Mouse (Mus musculus) midbrain, embryonic 14.5 days (tissue): ENCODE results near the gene Ackr3. TPM values are rescaled to one million over a fixed set of nuclear protein-coding genes. Genes with fewer than 3 reads are reported as not detected.

Experiments used
- ATAC-seq: fragments of 200-750 bp; cut with Nextera tagmentation; 2 replicates; pipeline ENCODE4 v1.8.0; 2017; ENCODE audit warnings: moderate number of reproducible peaks, moderate library complexity; ENCODE audit not compliant: low FRiP score, low TSS enrichment
- DNase-seq: peaks from one replicate; pipeline ENCODE4 v3.0.0-alpha.2; 2015
- H3K27ac ChIP-seq: fragments of 300-500 bp; sonication (generic); replicated peaks from 2 replicates; pipeline ENCODE4 v1.5.1; 2014; ENCODE audit warnings: mild to moderate bottlenecking, low read depth, low read length, moderate library complexity
- H3K27me3 ChIP-seq: fragments of 300-500 bp; sonication (generic); 2 replicates; pipeline ENCODE4 v1.6.1; 2014; ENCODE audit warnings: low read length, control low read depth, mixed read lengths; ENCODE audit not compliant: control insufficient read depth, insufficient read depth
- H3K36me3 ChIP-seq: fragments of 300-500 bp; sonication (generic); 2 replicates; pipeline ENCODE4 v1.6.1; 2014; ENCODE audit warnings: low read length, control low read depth; ENCODE audit not compliant: control insufficient read depth, insufficient read depth
- H3K4me1 ChIP-seq: fragments of 300-500 bp; sonication (generic); 2 replicates; pipeline ENCODE4 v1.6.1; 2014; ENCODE audit warnings: mild to moderate bottlenecking, antibody characterized with exemption, low read length, control low read depth; ENCODE audit not compliant: control insufficient read depth, insufficient read depth
- H3K4me2 ChIP-seq: fragments of 300-500 bp; sonication (generic); 2 replicates; pipeline ENCODE4 v1.6.1; 2014; ENCODE audit warnings: mild to moderate bottlenecking, low read length, moderate library complexity
- H3K4me3 ChIP-seq: fragments of 300-500 bp; sonication (generic); replicated peaks from 2 replicates; pipeline ENCODE4 v1.5.1; 2014; ENCODE audit warnings: low read depth, low read length
- H3K9ac ChIP-seq: fragments of 300-500 bp; sonication (generic); replicated peaks from 2 replicates; pipeline ENCODE4 v1.6.1; 2014; ENCODE audit warnings: mild to moderate bottlenecking, low read length, moderate library complexity
- H3K9me3 ChIP-seq: fragments of 300-500 bp; sonication (generic); 2 replicates; pipeline ENCODE4 v1.6.1; 2016; ENCODE audit warnings: low read length, control low read depth, mixed read lengths; ENCODE audit not compliant: control insufficient read depth
- WGBS: fragments of 180-500 bp; shearing (Covaris S2); extraction: QIAGEN DNeasy Blood & Tissue Kit; methylation state at CpG from one replicate; pipeline ENCODE4 v1.1.7; 2014; 5-methylcytosine and 5-hydroxymethylcytosine counted together
- polyA plus RNA-seq: library from polyadenylated mRNA; unstranded; fragments of >200 nt; fragmentation: Nextera tagmentation; extraction: Ambion mirVana; gene quantifications from 2 replicates; pipeline ENCODE4 v1.2.1, GENCODE M21; 2014

Ackr3 gene
- polyA plus RNA-seq, 1 experiment from 2014 or later = 13.6 TPM

- H3K4me2 ChIP-seq = no peak overlapping the region
- 82% methylated on average over 4 of the region's 4 CpGs for WGBS
- H3K27me3 ChIP-seq = no peaks in the 10 kb centered on the region
- no peak overlapping the region for H3K9ac ChIP-seq
- peaks cover 3% of the 10 kb centered on the region for H3K4me1 ChIP-seq
- H3K36me3 ChIP-seq = no peaks in the 10 kb centered on the region
- H3K4me3 ChIP-seq = no peak overlapping the region
- ATAC-seq (no peak), DNase-seq (no peak)
- H3K9me3 ChIP-seq = no peaks in the 10 kb centered on the region
- no peak overlapping the region for H3K27ac ChIP-seq
These were observed 43.5 kb downstream of the Ackr3 start for GRCm38 (mm10) chr1:90247234-90247633.

GRCm38 (mm10) chr1:90247756-90248541 lies 44.2 kb downstream of the Ackr3 start:
- no peak overlapping the region for H3K4me2 ChIP-seq
- H3K27ac ChIP-seq = no peak overlapping the region
- no peak for DNase-seq
- peaks cover 3% of the 10 kb centered on the region for H3K4me1 ChIP-seq
- 95% methylated on average over 8 of the region's 8 CpGs for WGBS
- H3K4me3 ChIP-seq = no peak overlapping the region
- no peak for ATAC-seq
- H3K36me3 ChIP-seq = no peaks in the 10 kb centered on the region
- H3K27me3 ChIP-seq = no peaks in the 10 kb centered on the region
- H3K9ac ChIP-seq = no peak overlapping the region
- no peaks in the 10 kb centered on the region for H3K9me3 ChIP-seq

GRCm38 (mm10) chr1:90248966-90249735 lies 45.4 kb downstream of the Ackr3 start:
- H3K9me3 ChIP-seq = no peaks in the 10 kb centered on the region
- no peak overlapping the region for H3K4me2 ChIP-seq
- H3K36me3 ChIP-seq = no peaks in the 10 kb centered on the region
- H3K27me3 ChIP-seq = no peaks in the 10 kb centered on the region
- DNase-seq (no peak), ATAC-seq (no peak)
- no peak overlapping the region for H3K9ac ChIP-seq
- 76% methylated on average over 9 of the region's 9 CpGs for WGBS
- H3K27ac ChIP-seq = no peak overlapping the region
- H3K4me3 ChIP-seq = no peak overlapping the region
- peaks cover 3% of the 10 kb centered on the region for H3K4me1 ChIP-seq

- Histone ChIP-seq H3K36me3 (no peaks in the 10 kb centered on the region), H3K9me3 (no peaks in the 10 kb centered on the region), H3K4me1 (peaks cover 3% of the 10 kb centered on the region), H3K4me2 (no peak overlapping the region), H3K4me3 (no peak overlapping the region), H3K27me3 (no peaks in the 10 kb centered on the region), H3K9ac (no peak overlapping the region), H3K27ac (no peak overlapping the region)
- DNase-seq (no peak), ATAC-seq (no peak)
- 86% methylated on average over 6 of the region's 6 CpGs for WGBS
These were observed 46.6 kb downstream of the Ackr3 start for GRCm38 (mm10) chr1:90250419-90250818.

GRCm38 (mm10) chr1:90251156-90251555 lies 47.4 kb downstream of the Ackr3 start:
- Histone ChIP-seq H3K27me3 (no peaks in the 10 kb centered on the region), H3K4me1 (peaks cover 3% of the 10 kb centered on the region), H3K27ac (no peak overlapping the region), H3K4me2 (no peak overlapping the region), H3K9me3 (no peaks in the 10 kb centered on the region), H3K36me3 (no peaks in the 10 kb centered on the region), H3K9ac (no peak overlapping the region), H3K4me3 (no peak overlapping the region)
- no peak for DNase-seq
- 89% methylated on average over 3 of the region's 3 CpGs for WGBS
- ATAC-seq = no peak

- Histone ChIP-seq H3K27ac (no peak overlapping the region), H3K9me3 (no peaks in the 10 kb centered on the region), H3K4me3 (no peak overlapping the region), H3K36me3 (no peaks in the 10 kb centered on the region), H3K9ac (no peak overlapping the region), H3K4me2 (no peak overlapping the region), H3K27me3 (no peaks in the 10 kb centered on the region), H3K4me1 (peaks cover 3% of the 10 kb centered on the region)
- no peak for ATAC-seq
- 73% methylated on average over 10 of the region's 10 CpGs for WGBS
- no peak for DNase-seq
These were observed 49.7 kb downstream of the Ackr3 start for GRCm38 (mm10) chr1:90253465-90253864.

GRCm38 (mm10) chr1:90258253-90258887 lies 54.6 kb downstream of the Ackr3 start:
- H3K4me3 ChIP-seq = no peak overlapping the region
- no peak overlapping the region for H3K27ac ChIP-seq
- H3K27me3 ChIP-seq = no peaks in the 10 kb centered on the region
- no peaks in the 10 kb centered on the region for H3K36me3 ChIP-seq
- no peaks in the 10 kb centered on the region for H3K9me3 ChIP-seq
- no peaks in the 10 kb centered on the region for H3K4me1 ChIP-seq
- WGBS = 89% methylated on average over 11 of the region's 11 CpGs
- H3K4me2 ChIP-seq = no peak overlapping the region
- H3K9ac ChIP-seq = no peak overlapping the region
- ATAC-seq = no peak
- no peak for DNase-seq

GRCm38 (mm10) chr1:90260704-90261581 lies 57.2 kb downstream of the Ackr3 start:
- 94% methylated on average over 11 of the region's 11 CpGs for WGBS
- H3K9ac ChIP-seq = no peak overlapping the region
- ATAC-seq = no peak

More at GRCm38 (mm10) chr1:90260704-90261581, 57.2 kb downstream of the Ackr3 start:
- DNase-seq = no peak
- H3K36me3 ChIP-seq = no peaks in the 10 kb centered on the region
- no peaks in the 10 kb centered on the region for H3K4me1 ChIP-seq
- no peak overlapping the region for H3K27ac ChIP-seq
- H3K4me3 ChIP-seq = no peak overlapping the region
- H3K27me3 ChIP-seq = no peaks in the 10 kb centered on the region
- H3K4me2 ChIP-seq = no peak overlapping the region
- H3K9me3 ChIP-seq = no peaks in the 10 kb centered on the region
